Mouse (Mus musculus) neural tube, embryonic 14.5 days (tissue): Measurements from ENCODE around the gene Mrpl45. TPM values are rescaled to one million over a fixed set of nuclear protein-coding genes. Genes with fewer than 3 reads are reported as not detected.
"Not testable (repeated sequence)": the region's sequence is repeated elsewhere in the genome, so short reads cannot be mapped to it uniquely, and the experiment has no call there.

Experiments used
- ATAC-seq: fragments of 200-750 bp; cut with Nextera tagmentation; 2 replicates; pipeline ENCODE4 v1.8.0; 2017; ENCODE audit warnings: low read depth, mild to moderate bottlenecking, moderate TSS enrichment, moderate library complexity
- H3K27ac ChIP-seq: fragments of 300-500 bp; sonication (generic); 2 replicates; pipeline ENCODE4 v1.5.1; 2014; ENCODE audit warnings: low read depth, mild to moderate bottlenecking, control low read depth, low read length, moderate library complexity, mixed read lengths
- H3K27me3 ChIP-seq: fragments of 300-500 bp; sonication (generic); 2 replicates; pipeline ENCODE4 v1.6.1; 2014; ENCODE audit warnings: low read length; ENCODE audit not compliant: control insufficient read depth, insufficient read depth
- H3K36me3 ChIP-seq: fragments of 300-500 bp; sonication (generic); 2 replicates; pipeline ENCODE4 v1.6.1; 2014; ENCODE audit warnings: low read length, mixed read lengths; ENCODE audit not compliant: control insufficient read depth, insufficient read depth
- H3K4me1 ChIP-seq: fragments of 300-500 bp; sonication (generic); 2 replicates; pipeline ENCODE4 v1.6.1; 2014; ENCODE audit warnings: low read length; ENCODE audit not compliant: control insufficient read depth, insufficient read depth
- H3K4me2 ChIP-seq: fragments of 300-500 bp; sonication (generic); 2 replicates; pipeline ENCODE4 v1.6.1; 2014; ENCODE audit warnings: mild to moderate bottlenecking, low read depth, low read length, control low read depth
- H3K4me3 ChIP-seq: fragments of 300-500 bp; sonication (generic); 2 replicates; pipeline ENCODE4 v1.5.1; 2014; ENCODE audit warnings: low read depth, low read length, control low read depth, mixed read lengths
- H3K9ac ChIP-seq: fragments of 300-500 bp; sonication (generic); replicated peaks from 2 replicates; pipeline ENCODE4 v1.6.1; 2014; ENCODE audit warnings: low read depth, mild to moderate bottlenecking, control low read depth, low read length, mixed read lengths
- H3K9me3 ChIP-seq: fragments of 300-500 bp; sonication (generic); 2 replicates; pipeline ENCODE4 v1.6.1; 2016; ENCODE audit warnings: low read length; ENCODE audit not compliant: control insufficient read depth
- WGBS: fragments of 180-500 bp; shearing (Covaris S2); extraction: QIAGEN DNeasy Blood & Tissue Kit; methylation state at CpG from one replicate; pipeline ENCODE4 v1.1.7; 2014; 5-methylcytosine and 5-hydroxymethylcytosine counted together
- polyA plus RNA-seq: library from polyadenylated mRNA; unstranded; fragments of >200 nt; fragmentation: Nextera tagmentation; extraction: Ambion mirVana; gene quantifications from 2 replicates; pipeline ENCODE4 v1.2.1, GENCODE M21; 2014

Gene Mrpl45
- polyA plus RNA-seq, 1 experiment from 2014 or later = 43.9 TPM

DNA sequence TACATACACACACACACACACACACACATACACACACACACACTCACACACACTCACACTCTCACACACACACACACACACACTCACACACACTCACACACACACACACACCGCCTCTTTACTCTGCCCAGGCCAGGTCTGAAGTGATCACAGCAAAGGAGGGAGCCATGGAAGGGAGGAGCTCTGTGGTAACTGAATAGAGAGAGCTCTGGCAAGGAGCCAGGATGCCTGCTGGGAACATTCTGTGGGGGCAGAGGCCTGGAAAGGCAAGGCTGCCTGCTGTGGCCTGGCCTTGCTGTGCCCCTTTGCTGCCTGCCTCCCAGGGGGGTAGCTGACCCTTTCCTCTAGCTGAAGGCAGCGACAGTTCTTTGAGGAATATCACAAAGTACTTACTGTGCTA lies 34.5 kb downstream of the Mrpl45 start:
- Histone ChIP-seq H3K27me3 (no peaks in the 10 kb centered on the region), H3K9ac (no peak overlapping the region), H3K4me1 (peaks cover 24% of the 10 kb centered on the region; the same call in 1 of the 2 replicates), H3K27ac (peak overlapping the region; percentile 13), H3K9me3 (no peaks in the 10 kb centered on the region), H3K4me2 (no peak overlapping the region), H3K4me3 (no peak overlapping the region), H3K36me3 (no peaks in the 10 kb centered on the region)
- ATAC-seq = peak; percentile 66; the same call in 1 of the 2 replicates
- WGBS = 14% methylated on average over 2 of the region's 2 CpGs

DNA sequence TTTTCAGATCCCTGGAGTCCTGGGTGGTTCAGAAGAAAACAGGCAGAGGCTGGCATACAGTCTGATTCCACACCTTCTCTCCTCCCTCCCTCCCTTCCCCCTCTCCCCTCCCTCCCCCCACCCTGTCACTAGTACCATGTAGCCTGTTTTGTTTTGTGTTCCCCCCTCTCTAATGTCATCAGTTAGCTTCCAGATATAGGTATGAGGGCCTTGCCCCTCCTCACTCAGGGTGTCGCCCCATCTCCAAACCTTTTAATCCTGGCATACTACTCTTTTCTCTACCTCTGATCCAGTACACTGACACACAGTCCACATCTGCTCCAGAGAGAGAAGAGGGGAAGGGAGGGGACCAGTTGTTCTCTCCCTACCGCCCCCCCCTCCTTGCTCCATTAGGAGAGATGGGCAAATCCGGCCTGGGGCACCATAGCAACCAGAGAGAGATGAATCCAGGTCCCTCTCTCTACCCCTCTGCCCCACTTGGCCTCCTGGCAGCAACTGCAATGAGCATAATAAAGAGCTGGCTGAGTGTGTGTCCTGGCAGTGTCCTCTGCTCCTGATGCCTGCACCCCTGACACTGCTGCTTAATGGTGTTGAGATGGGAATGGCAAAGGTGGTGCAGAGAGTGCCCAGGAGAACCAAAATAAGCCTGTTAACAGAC lies 36.6 kb downstream of the Mrpl45 start, which contains the start of gene Gpr179:
Gene Gpr179 (minus strand): TSS at position 51 of the 658 bp plus-strand sequence.
- Histone ChIP-seq H3K27ac (peak within 1 kb of the TSS; percentile 30; the same call in 1 of the 2 replicates), H3K4me2 (no peak within 1 kb of the TSS), H3K27me3 (no peaks in the 10 kb centered on the region), H3K9ac (no peak within 1 kb of the TSS), H3K4me3 (no peak within 1 kb of the TSS), H3K4me1 (peaks cover 24% of the 10 kb centered on the region; the same call in 1 of the 2 replicates), H3K9me3 (no peaks in the 10 kb centered on the region), H3K36me3 (no peaks in the 10 kb centered on the region)
- 52% methylated on average over 3 of the region's 3 CpGs for WGBS
- 0 out of 2 replicates have a peak, but pooled peaks have one; percentile 38 for ATAC-seq

DNA sequence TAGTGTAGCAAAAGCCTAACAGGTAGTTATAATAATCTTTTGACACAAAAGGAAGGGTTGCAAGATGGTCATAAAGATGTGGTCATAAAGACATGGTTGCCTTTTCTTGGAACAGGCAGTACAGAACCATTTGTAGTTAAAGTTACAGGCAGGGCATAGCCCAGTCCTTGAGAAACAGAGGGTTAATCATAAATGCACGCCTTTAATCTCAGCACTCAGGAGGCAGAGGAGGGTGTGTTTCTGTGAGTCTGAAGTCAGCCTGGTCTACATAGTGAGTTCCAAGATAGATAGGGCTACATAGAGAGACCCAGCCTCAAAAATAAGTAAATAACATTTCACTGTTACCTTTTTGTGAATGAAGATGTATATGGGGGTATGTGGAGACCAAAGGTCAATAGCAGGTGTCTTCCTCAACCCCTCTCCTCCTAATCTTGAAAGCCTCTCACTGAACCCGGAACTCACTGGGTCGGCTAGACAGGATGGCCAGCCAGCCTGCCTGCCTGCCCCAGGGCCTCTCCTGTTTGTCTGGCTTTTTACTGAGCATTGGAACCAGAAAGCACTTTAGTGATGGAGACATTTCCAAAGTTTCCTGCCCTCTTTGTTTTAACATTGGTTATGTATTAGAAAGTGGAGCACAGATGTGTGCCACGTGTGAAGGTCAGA lies 37.5 kb downstream of the Mrpl45 start:
- Histone ChIP-seq H3K27me3 (no peaks in the 10 kb centered on the region), H3K36me3 (no peaks in the 10 kb centered on the region), H3K27ac (no peak overlapping the region), H3K9me3 (no peaks in the 10 kb centered on the region), H3K4me1 (peaks cover 24% of the 10 kb centered on the region; the same call in 1 of the 2 replicates), H3K9ac (no peak overlapping the region), H3K4me3 (no peak overlapping the region), H3K4me2 (no peak overlapping the region)
- no peak for ATAC-seq
- 77% methylated on average over 4 of the region's 4 CpGs for WGBS

DNA sequence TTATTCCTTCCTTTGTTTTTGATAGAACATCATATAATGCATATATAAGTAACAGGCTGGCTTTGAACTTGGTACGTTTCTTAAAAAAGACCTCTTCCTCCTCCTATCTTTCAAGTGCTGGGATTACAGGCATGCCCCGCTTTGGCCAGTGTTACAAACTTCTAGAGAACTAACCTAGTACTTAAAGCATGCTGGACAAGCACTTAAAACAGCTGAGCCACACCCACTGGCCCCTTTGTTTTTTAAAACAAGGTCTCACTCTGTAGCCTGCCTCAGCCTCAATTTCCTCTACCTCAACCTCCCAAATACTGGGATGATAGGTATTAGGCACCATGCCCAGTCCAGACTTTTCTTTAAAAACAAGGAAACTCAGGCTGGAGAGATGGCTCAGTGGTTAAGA lies 39.1 kb downstream of the Mrpl45 start:
- ATAC-seq = no peak
- no peaks in the 10 kb centered on the region for H3K27me3 ChIP-seq
- H3K4me3 ChIP-seq = no peak overlapping the region
- no peak overlapping the region for H3K9ac ChIP-seq
- 89% methylated on average over 2 of the region's 2 CpGs for WGBS
- no peaks in the 10 kb centered on the region for H3K9me3 ChIP-seq
- H3K36me3 ChIP-seq = no peaks in the 10 kb centered on the region
- no peak overlapping the region for H3K4me2 ChIP-seq
- H3K27ac ChIP-seq = no peak overlapping the region
- peaks cover 24% of the 10 kb centered on the region; the same call in 1 of the 2 replicates for H3K4me1 ChIP-seq

DNA sequence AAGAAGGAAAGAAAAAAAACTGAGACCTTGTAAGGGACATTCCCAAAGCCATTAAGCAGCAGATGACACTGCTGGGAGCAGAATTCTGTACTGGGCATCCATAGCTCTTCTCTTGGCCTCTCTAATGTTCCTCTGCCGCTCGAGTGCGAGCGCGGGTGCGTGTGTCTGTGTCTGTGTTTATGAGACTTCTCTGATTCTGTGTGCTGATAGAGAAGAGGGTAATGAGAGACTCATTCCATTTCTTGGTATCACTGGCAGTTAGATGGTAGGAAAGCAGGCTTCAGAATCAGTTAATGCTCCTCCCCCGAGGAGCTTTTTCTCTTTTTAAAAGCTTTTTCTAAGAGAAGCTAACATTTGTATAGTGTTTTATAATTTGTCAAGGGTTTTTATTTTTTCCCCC lies 39.7 kb downstream of the Mrpl45 start:
- Histone ChIP-seq H3K36me3 (no peaks in the 10 kb centered on the region), H3K4me1 (peaks cover 20% of the 10 kb centered on the region; the same call in 1 of the 2 replicates), H3K27me3 (no peaks in the 10 kb centered on the region), H3K27ac (no peak overlapping the region), H3K9ac (no peak overlapping the region), H3K9me3 (no peaks in the 10 kb centered on the region), H3K4me2 (no peak overlapping the region), H3K4me3 (no peak overlapping the region)
- no peak for ATAC-seq
- WGBS = 82% methylated on average over 7 of the region's 7 CpGs

DNA sequence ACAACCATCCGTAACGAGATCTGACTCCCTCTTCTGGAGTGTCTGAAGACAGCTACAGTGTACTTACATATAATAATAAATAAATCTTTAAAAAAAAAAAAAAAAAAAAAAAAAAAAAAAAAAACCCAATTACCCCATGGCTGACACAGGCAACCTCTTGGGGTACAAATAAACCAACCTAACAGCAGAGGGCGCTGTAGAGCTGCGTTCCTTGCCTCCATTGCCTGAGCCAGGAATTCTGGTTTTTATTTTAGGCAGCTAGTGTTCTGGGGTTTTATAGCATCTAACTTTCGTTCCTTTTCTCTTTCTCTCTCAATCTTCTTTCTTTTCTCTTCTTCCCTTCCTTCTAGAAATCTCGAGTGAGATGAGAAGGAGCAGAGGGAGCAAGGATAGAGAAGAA lies 42.1 kb downstream of the Mrpl45 start:
- H3K4me1 ChIP-seq, ATAC-seq, H3K9ac ChIP-seq, H3K4me3 ChIP-seq, H3K36me3 ChIP-seq, H3K27ac ChIP-seq, H3K27me3 ChIP-seq, H3K4me2 ChIP-seq, H3K9me3 ChIP-seq: not testable (repeated sequence)
- 9% methylated on average over 4 of the region's 6 CpGs for WGBS

DNA sequence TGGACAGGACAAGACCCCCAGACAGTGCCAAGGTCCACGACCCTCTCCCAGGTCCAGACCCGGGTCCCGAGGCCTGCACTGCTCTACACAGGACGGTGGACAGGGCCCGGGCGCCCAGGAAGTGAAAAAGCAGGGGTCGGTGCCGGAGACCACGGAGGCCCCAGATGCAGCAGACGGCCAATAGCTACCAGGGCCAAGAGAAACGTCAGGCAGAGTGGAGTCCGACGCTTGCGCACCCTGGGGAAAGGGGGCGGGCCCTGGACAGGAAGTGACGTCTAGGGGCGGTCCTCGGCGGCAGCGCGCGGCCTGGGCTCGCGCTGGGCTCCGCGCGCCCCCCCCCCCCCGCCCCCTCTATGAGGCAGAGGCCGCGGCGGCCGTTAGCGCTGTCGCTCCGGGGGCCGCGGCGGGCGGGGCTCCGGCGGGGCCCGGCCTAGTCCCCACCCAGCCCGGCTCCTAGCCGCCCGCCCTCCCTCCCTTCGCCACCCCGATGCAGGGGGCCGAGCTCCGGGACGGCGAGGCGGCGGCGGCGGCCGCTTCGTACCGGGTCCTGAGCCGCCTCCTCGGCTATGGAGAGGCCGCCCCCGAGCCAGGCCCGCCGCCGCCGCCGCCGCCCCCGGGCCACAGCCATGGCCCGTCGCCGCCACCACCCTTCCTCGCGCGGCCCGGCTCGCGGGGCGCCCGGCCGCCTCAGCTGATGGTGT lies 46.6 kb downstream of the Mrpl45 start, which contains the start of gene Socs7:
Gene Socs7 (plus strand): TSS at position 604 of the 701 bp plus-strand sequence.
- peak within 1 kb of the TSS; percentile 90 for H3K27ac ChIP-seq
- peaks cover 25% of the 10 kb centered on the region for H3K4me1 ChIP-seq
- H3K27me3 ChIP-seq = peaks cover 2% of the 10 kb centered on the region; the same call in 1 of the 2 replicates
- H3K9me3 ChIP-seq = no peaks in the 10 kb centered on the region
- H3K36me3 ChIP-seq = no peaks in the 10 kb centered on the region
- peak within 1 kb of the TSS; percentile 98 for H3K4me3 ChIP-seq
- H3K4me2 ChIP-seq = peak within 1 kb of the TSS; percentile 97
- peak within 1 kb of the TSS; percentile 98 for H3K9ac ChIP-seq
- 1% methylated on average over 19 of the region's 81 CpGs for WGBS
- ATAC-seq = peak; percentile 97

DNA sequence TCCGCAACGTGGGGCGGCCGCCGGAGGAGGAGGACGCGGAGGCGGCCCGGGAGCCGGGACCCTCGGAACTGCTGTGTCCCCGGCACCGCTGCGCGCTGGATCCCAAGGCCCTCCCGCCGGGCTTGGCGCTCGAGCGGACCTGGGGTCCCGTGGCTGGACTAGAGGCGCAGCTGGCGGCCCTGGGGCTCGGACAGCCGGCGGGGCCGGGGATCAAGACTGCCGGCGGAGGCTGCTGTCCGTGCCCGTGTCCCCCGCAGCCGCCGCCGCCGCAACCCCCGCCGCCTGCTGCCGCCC lies 47.1 kb downstream of the Mrpl45 start:
- peak overlapping the region; percentile 98 for H3K4me3 ChIP-seq
- H3K4me2 ChIP-seq = peak overlapping the region; percentile 97
- peaks cover 2% of the 10 kb centered on the region; the same call in 1 of the 2 replicates for H3K27me3 ChIP-seq
- H3K9ac ChIP-seq = peak overlapping the region; percentile 98
- ATAC-seq = no peak
- peaks cover 25% of the 10 kb centered on the region for H3K4me1 ChIP-seq
- peak overlapping the region; percentile 90 for H3K27ac ChIP-seq
- no peaks in the 10 kb centered on the region for H3K36me3 ChIP-seq
- no peaks in the 10 kb centered on the region for H3K9me3 ChIP-seq
- WGBS = 0% methylated on average over 38 of the region's 39 CpGs
